Mouse (Mus musculus) hindbrain, embryonic 16.5 days (tissue): ENCODE data around the gene D2hgdh. TPM values are rescaled to one million over a fixed set of nuclear protein-coding genes. Genes with fewer than 3 reads are reported as not detected.
A peak's percentile ranks its signal among the peaks of the same experiment; 100 is the strongest.
"Not testable (repeated sequence)": the region's sequence is repeated elsewhere in the genome, so short reads cannot be mapped to it uniquely, and the experiment has no call there.

ENCODE experiments used
- ATAC-seq: fragments of 200-750 bp; cut with Nextera tagmentation; 2 replicates; pipeline ENCODE4 v1.8.0; 2017; ENCODE audit warnings: moderate TSS enrichment, moderate library complexity
- H3K27ac ChIP-seq: fragments of 300-500 bp; sonication (generic); 2 replicates; pipeline ENCODE4 v1.5.1; 2014; ENCODE audit warnings: low read depth, mild to moderate bottlenecking, control low read depth, low read length, moderate library complexity
- H3K27me3 ChIP-seq: fragments of 300-500 bp; sonication (generic); replicated peaks from 2 replicates; pipeline ENCODE4 v1.6.1; 2014; ENCODE audit warnings: low read length; ENCODE audit not compliant: control insufficient read depth, insufficient read depth
- H3K36me3 ChIP-seq: fragments of 300-500 bp; sonication (generic); 2 replicates; pipeline ENCODE4 v1.6.1; 2014; ENCODE audit warnings: mild to moderate bottlenecking, low read length, moderate library complexity, mixed read lengths; ENCODE audit not compliant: control insufficient read depth, insufficient read depth
- H3K4me1 ChIP-seq: fragments of 300-500 bp; sonication (generic); 2 replicates; pipeline ENCODE4 v1.6.1; 2014; ENCODE audit warnings: low read depth, low read length; ENCODE audit not compliant: control insufficient read depth, insufficient read depth
- H3K4me2 ChIP-seq: fragments of 300-500 bp; sonication (generic); 2 replicates; pipeline ENCODE4 v1.6.1; 2014; ENCODE audit warnings: mild to moderate bottlenecking, low read length, control low read depth, moderate library complexity
- H3K4me3 ChIP-seq: fragments of 300-500 bp; sonication (generic); 2 replicates; pipeline ENCODE4 v1.5.1; 2014; ENCODE audit warnings: mild to moderate bottlenecking, low read length, control low read depth, moderate library complexity
- H3K9ac ChIP-seq: fragments of 300-500 bp; sonication (generic); 2 replicates; pipeline ENCODE4 v1.6.1; 2014; ENCODE audit warnings: low read depth, mild to moderate bottlenecking, control low read depth, low read length, moderate library complexity
- H3K9me3 ChIP-seq: fragments of 300-500 bp; sonication (generic); 2 replicates; pipeline ENCODE4 v1.6.1; 2014; ENCODE audit warnings: mild to moderate bottlenecking, low read length, moderate library complexity; ENCODE audit not compliant: control insufficient read depth
- WGBS: fragments of 180-500 bp; shearing (Covaris S2); extraction: QIAGEN DNeasy Blood & Tissue Kit; methylation state at CpG from one replicate; pipeline ENCODE4 v1.1.7; 2014; 5-methylcytosine and 5-hydroxymethylcytosine counted together
- polyA plus RNA-seq: library from polyadenylated mRNA; unstranded; fragments of >200 nt; fragmentation: Nextera tagmentation; extraction: Ambion mirVana; gene quantifications from 2 replicates; pipeline ENCODE4 v1.2.1, GENCODE M21; 2015

D2hgdh gene
- polyA plus RNA-seq, 1 experiment from 2014 or later, result 14.6 TPM

- Histone ChIP-seq H3K27me3 (no peaks in the 10 kb centered on the region), H3K4me1 (peaks cover 12% of the 10 kb centered on the region), H3K4me3 (no peak overlapping the region), H3K36me3 (peaks cover 11% of the 10 kb centered on the region), H3K27ac (no peak overlapping the region), H3K4me2 (no peak overlapping the region), H3K9ac (peak overlapping the region; percentile 88), H3K9me3 (no peaks in the 10 kb centered on the region)
- no peak for ATAC-seq
- 80% methylated on average over 3 of the region's 3 CpGs for WGBS
Observed at GRCm38 (mm10) chr1:93823796-93824495, 763 bp upstream of the D2hgdh start.

DNA sequence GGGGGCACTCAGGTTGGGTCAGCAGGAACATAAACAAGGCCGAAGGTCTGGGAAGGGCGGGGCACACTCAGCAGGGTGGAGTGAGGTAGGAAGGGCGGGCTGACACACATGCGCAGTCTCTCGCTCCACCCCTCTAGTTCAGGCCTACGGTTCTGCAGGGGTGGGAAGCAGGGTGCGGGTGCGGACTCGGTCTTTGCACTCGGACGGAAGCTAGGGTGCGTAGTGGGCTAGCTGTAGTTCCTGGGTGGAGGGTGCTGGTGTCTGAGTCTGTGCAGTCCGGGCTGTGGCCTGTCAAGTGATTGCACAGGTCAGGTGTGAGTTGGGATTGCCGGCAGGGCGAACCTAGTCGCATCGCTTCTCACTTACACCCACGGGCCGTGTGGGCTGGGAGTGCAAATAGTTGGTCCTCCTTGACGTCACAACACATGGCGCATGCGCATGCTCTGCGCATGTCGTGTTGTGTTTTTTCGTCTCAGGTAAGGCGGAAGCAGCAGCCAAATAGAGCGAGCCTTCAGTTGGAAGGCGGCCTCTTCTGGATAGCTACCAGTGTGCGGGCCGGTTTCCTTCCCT lies 481 bp downstream of the D2hgdh start:
- H3K9me3 ChIP-seq, result no peaks in the 10 kb centered on the region
- H3K36me3 ChIP-seq, result peaks cover 4% of the 10 kb centered on the region; the same call in 1 of the 2 replicates
- H3K4me3 ChIP-seq, result peak overlapping the region; percentile 67
- peak overlapping the region; percentile 96 for H3K27ac ChIP-seq
- peak overlapping the region; percentile 69 for H3K4me2 ChIP-seq
- H3K27me3 ChIP-seq, result no peaks in the 10 kb centered on the region
- peak overlapping the region; percentile 88 for H3K9ac ChIP-seq
- 0% methylated on average over 29 of the region's 30 CpGs for WGBS
- peaks cover 12% of the 10 kb centered on the region for H3K4me1 ChIP-seq
- peak; percentile 97 for ATAC-seq

DNA sequence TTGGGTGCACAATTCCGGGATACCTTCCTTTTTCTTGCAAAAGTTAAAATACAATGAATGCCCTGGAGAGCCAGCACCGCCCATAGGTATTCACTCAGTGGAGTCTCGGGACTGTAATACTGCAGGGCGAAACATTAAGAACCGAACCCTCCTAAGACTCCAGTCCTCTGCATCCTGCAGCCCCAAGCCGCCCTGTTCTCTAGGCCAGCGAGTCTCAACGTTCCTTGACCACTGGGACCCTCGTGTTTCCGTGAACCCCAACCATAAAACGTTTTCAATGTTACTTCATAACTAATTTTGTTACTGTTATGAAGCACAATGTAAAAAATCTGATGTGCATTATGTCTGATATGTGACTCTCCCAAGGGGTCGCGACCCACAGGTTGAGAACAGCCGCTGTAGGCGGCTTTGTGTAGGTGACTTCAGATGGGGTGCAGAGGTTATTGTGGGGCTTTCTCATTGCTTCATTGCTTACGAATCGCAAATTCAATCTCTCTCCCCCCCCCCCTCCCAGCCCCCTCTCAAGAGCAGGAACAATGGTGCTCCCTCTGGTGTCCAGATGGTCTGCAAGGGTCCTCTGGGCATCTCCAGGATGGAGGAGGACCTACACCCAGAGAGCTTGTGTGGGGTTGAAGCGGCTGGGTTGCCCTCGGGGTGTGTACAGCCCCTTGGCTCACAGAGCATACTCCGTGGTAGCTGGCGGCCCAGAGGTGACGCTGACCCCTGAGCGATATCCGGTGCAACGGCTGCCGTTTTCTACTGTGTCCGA lies 1.2 kb downstream of the D2hgdh start:
- peak; percentile 40 for ATAC-seq
- H3K4me1 ChIP-seq, result peaks cover 12% of the 10 kb centered on the region
- H3K27ac ChIP-seq, result peak overlapping the region; percentile 96
- H3K36me3 ChIP-seq, result peaks cover 4% of the 10 kb centered on the region; the same call in 1 of the 2 replicates
- no peaks in the 10 kb centered on the region for H3K27me3 ChIP-seq
- H3K4me3 ChIP-seq, result peak overlapping the region; percentile 67
- H3K9ac ChIP-seq, result peak overlapping the region; percentile 88
- peak overlapping the region; percentile 69 for H3K4me2 ChIP-seq
- H3K9me3 ChIP-seq, result no peaks in the 10 kb centered on the region
- WGBS, result 37% methylated on average over 27 of the region's 27 CpGs

GRCm38 (mm10) chr1:93826540-93826835 lies 1.8 kb downstream of the D2hgdh start:
- H3K4me2 ChIP-seq, result peak overlapping the region; percentile 69
- H3K9me3 ChIP-seq, result no peaks in the 10 kb centered on the region
- peak overlapping the region; percentile 88; the same call in 1 of the 2 replicates for H3K9ac ChIP-seq
- H3K36me3 ChIP-seq, result 0 out of 2 replicates have a peak, but pooled peaks cover under 1% of the 10 kb centered on the region
- no peak overlapping the region for H3K27ac ChIP-seq
- ATAC-seq, result no peak
- peak overlapping the region; percentile 67; the same call in 1 of the 2 replicates for H3K4me3 ChIP-seq
- H3K27me3 ChIP-seq, result no peaks in the 10 kb centered on the region
- 94% methylated on average over 9 of the region's 9 CpGs for WGBS
- H3K4me1 ChIP-seq, result peaks cover 12% of the 10 kb centered on the region

DNA sequence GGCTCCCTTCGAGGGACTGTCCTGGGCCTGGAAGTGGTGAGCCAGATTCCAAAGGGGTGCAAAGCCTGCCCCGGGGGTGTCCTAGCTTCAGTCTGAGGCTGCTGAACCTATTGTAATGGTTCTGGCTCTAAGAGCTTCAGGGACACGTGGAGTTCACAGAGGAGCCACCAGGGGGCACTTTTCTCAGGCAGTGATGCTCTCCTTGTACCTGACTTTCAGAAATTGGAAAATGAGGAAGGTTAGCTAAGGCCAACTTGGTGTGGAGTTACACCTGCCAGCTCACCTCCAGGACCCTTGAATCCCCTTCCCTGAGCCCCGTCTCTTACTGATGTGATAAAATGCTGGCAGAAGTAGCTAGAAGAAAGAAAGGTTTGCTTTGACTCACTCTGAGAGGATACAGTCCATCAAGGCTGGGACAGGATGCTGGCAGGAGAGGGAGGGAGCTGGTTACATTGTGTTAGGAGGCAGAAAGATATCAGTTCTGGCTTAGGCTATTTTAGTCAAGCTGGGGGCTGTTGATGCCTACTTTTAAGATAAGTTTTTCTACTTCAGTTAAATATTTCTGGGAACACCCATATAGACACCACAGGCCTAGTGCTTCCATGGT lies 8.1 kb downstream of the D2hgdh start:
- ATAC-seq, result 0 out of 2 replicates have a peak, but pooled peaks have one; percentile 34
- 78% methylated on average over 2 of the region's 4 CpGs for WGBS
- H3K36me3 ChIP-seq, H3K4me1 ChIP-seq, H3K4me2 ChIP-seq, H3K27ac ChIP-seq, H3K4me3 ChIP-seq, H3K9ac ChIP-seq, H3K27me3 ChIP-seq, H3K9me3 ChIP-seq: not testable (repeated sequence)

DNA sequence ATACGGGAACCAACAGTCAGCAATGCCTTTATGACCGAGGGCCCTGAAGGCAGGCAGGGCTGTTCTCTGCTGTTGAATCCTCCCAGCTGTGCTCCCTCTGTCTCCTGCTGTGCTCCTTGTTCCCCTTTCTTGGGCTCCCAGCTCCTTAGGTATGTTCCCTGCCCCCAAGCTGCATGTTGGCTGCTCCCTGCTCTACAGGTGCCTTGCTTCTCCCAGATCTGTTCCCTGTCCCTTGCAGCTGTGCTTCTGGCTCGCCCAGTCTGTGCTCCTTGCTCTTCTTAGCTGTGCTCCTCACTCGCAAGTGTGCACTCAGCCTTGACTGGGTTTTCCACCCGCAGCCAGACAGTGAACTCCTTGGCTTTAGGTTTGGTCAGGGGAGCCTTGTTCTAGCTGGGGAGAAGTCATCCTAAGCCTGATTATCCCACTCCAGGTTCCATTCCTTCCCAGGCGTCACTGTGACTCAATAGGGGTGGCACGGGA lies 10.0 kb downstream of the D2hgdh start:
- Histone ChIP-seq H3K4me2 (no peak overlapping the region), H3K27me3 (no peaks in the 10 kb centered on the region), H3K27ac (no peak overlapping the region), H3K36me3 (peaks cover 6% of the 10 kb centered on the region; the same call in 1 of the 2 replicates), H3K9me3 (no peaks in the 10 kb centered on the region), H3K4me1 (no peaks in the 10 kb centered on the region), H3K9ac (no peak overlapping the region), H3K4me3 (no peak overlapping the region)
- ATAC-seq, result no peak
- 86% methylated on average over 7 of the region's 7 CpGs for WGBS

- no peak overlapping the region for H3K9ac ChIP-seq
- ATAC-seq, result no peak
Observed at GRCm38 (mm10) chr1:93835211-93835610, 10.5 kb downstream of the D2hgdh start.

DNA sequence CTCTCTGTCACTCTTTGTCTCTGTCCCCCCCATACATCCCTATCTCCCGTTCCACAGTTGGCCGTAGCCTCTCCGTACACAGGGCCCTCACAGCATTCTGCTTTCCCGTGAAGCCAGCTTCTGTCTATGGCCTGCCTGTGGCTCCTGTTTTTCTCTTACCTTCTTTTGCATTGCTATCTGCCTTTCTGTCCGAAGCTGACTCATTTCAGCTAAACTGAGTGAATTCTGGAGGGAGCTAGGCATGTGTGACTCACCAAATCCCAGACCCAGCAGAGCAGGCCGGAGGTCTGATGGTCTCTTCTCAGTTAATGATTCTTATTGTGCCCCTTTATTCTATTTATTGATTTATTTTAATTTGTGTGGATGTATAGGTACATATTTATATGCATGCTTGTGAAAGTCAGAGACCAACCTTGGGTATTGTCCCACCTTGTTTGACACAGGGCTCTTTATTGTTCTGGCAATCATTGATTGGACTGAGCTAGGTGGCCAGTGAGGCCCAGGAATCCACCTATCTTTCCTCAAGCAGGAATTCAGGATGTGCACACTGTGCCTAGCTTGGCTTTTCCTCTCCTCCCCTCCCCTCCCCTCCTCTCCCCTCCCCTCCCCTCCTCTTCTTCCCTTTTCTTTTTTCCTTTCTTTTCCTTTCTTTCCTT lies 11.3 kb downstream of the D2hgdh start:
- Histone ChIP-seq H3K4me3 (no peak overlapping the region), H3K27me3 (no peaks in the 10 kb centered on the region), H3K27ac (no peak overlapping the region), H3K4me2 (no peak overlapping the region), H3K9ac (no peak overlapping the region), H3K9me3 (no peaks in the 10 kb centered on the region), H3K36me3 (peaks cover 6% of the 10 kb centered on the region; the same call in 1 of the 2 replicates), H3K4me1 (no peaks in the 10 kb centered on the region)
- WGBS, result 94% methylated on average over 6 of the region's 6 CpGs
- no peak for ATAC-seq

More at GRCm38 (mm10) chr1:93835211-93835610, 10.5 kb downstream of the D2hgdh start:
- WGBS, result 92% methylated on average over 4 of the region's 4 CpGs
- H3K27me3 ChIP-seq, result no peaks in the 10 kb centered on the region
- no peak overlapping the region for H3K4me3 ChIP-seq
- no peak overlapping the region for H3K4me2 ChIP-seq
- no peaks in the 10 kb centered on the region for H3K9me3 ChIP-seq
- H3K36me3 ChIP-seq, result peaks cover 6% of the 10 kb centered on the region; the same call in 1 of the 2 replicates
- no peaks in the 10 kb centered on the region for H3K4me1 ChIP-seq
- H3K27ac ChIP-seq, result no peak overlapping the region
